Mouse (Mus musculus): ENCODE data around the gene Hrc.

DNA sequence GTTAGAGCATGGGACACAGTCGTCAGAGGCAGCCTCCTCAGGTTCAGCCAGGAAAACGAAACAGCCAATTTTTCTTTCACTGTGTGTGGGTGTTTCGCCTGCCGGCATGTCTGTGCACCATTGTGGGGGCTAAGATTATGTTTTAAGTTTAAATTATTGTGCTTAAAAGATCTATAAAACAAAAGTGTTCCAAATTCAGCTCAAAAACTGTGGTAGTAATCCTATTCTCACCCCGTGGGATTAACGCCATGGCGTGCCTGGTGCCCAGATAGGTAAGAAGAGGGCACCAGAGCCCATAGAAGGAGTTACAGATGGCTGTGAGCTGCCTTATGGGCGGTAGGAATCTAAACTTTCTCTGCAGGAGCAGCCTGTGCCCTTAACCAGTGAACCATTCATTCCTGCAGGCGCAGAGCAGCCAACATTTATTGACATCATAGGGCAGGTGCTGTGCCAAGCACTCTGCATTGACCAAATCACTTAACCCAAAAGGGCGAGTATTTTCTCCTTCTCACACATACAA lies 19.8 kb upstream of the Hrc start:
- TF ChIP-seq MEF2A (IDR thresholded peaks at IDR 0.05; ENCODE audit: borderline replicate concordance, low read depth, low read length) (no peak), SIN3A (IDR thresholded peaks at IDR 0.05; ENCODE audit: low read length) (no peak), POLR2A (IDR thresholded peaks at IDR 0.05; ENCODE audit: low read depth, low read length) (no peak), CTCF (conservative IDR thresholded peaks at IDR 0.05 in 1 of 2, IDR thresholded peaks at IDR 0.05 in 1 of 2; ENCODE audit: low read depth in 2 of 2, low read length in 2 of 2) (no peak), EP300 (IDR thresholded peaks at IDR 0.05; ENCODE audit: low read length) (no peak), USF1 (IDR thresholded peaks at IDR 0.05; ENCODE audit: low read depth, low read length) (no peak), IRF4 (IDR thresholded peaks at IDR 0.05; ENCODE audit: low read depth, low read length) (no peak), TBP (conservative IDR thresholded peaks at IDR 0.05; ENCODE audit: low read depth, low read length) (no peak), USF2 (conservative IDR thresholded peaks at IDR 0.05; ENCODE audit: low read depth, low read length) (no peak), ZNF384 (IDR thresholded peaks at IDR 0.05; ENCODE audit: low read depth, low read length) (no peak), ZC3H11A (IDR thresholded peaks at IDR 0.05; ENCODE audit: low read depth, low read length) (no peak), BHLHE40 (IDR thresholded peaks at IDR 0.05; ENCODE audit: low read depth, low read length) (no peak)
